10 mouse cellular contexts compared by ENCODE assay signal in genomic region chr1:162207708-162208043, GRCm38 (mm10).
A peak's percentile ranks its signal among the peaks of the same experiment; 100 is the strongest.
DNase-seq lines count a peak whose midpoint lies in the region; ATAC-seq and TF ChIP-seq lines count a peak whose summit lies in the region.
"Had no signal": no experiment of that assay in that cellular context is flagged by ENCODE, and none has a peak within 500 bp of the region (broad histone marks: within the 10 kb centered on the region; RNA-seq: fewer than 3 reads in every experiment).

No protein-coding gene starts in this region.

- no peak overlapping the region for H3K4me2 ChIP-seq in hindbrain, embryonic 12.5 days (replicated peaks)
- no peak overlapping the region for H3K4me2 ChIP-seq in hindbrain, embryonic 13.5 days
- peak overlapping the region; percentile 72 for H3K4me2 ChIP-seq in CH12.LX (ENCODE audit: insufficient read depth, low read depth, poor library complexity, severe bottlenecking)
- peak overlapping the region; percentile 41 for H3K4me2 ChIP-seq in limb, embryonic 14.5 days (replicated peaks; ENCODE audit: low read depth, low read length, severe bottlenecking)

- H3K27me3 ChIP-seq in hindbrain, embryonic 12.5 days = peaks cover 19% of the 10 kb centered on the region
- H3K27me3 ChIP-seq in hindbrain, embryonic 13.5 days = peaks cover 20% of the 10 kb centered on the region
- H3K27me3 ChIP-seq in CH12.LX (replicated peaks) = no peaks in the 10 kb centered on the region
- no peaks in the 10 kb centered on the region for H3K27me3 ChIP-seq in limb, embryonic 14.5 days (ENCODE audit: control insufficient read depth, insufficient read depth, low read length)

- no peak for TF ChIP-seq CTCF in CH12.LX (conservative IDR thresholded peaks at IDR 0.05 in 1 of 2, IDR thresholded peaks at IDR 0.05 in 1 of 2; ENCODE audit: low read depth in 2 of 2, low read length in 2 of 2)

- no peak for ATAC-seq in hindbrain, embryonic 12.5 days (ENCODE audit: low FRiP score)
- ATAC-seq in hindbrain, embryonic 13.5 days (ENCODE audit: low FRiP score) = no peak
- no peak; the same call in 1 of the 2 replicates for ATAC-seq in limb, embryonic 14.5 days (ENCODE audit: low FRiP score, low read depth)

- H3K79me2 ChIP-seq in CH12.LX (replicated peaks; ENCODE audit: control insufficient read depth, extremely low read depth, insufficient read depth, poor library complexity, severe bottlenecking) = no peaks in the 10 kb centered on the region

- H3K36me3 ChIP-seq in hindbrain, embryonic 12.5 days = no peaks in the 10 kb centered on the region
- no peaks in the 10 kb centered on the region for H3K36me3 ChIP-seq in hindbrain, embryonic 13.5 days
- no peaks in the 10 kb centered on the region for H3K36me3 ChIP-seq in CH12.LX (replicated peaks in 1 of 2; ENCODE audit: control insufficient read depth in 1 of 2, insufficient read depth in 1 of 2, low read length in 1 of 2)
- no peaks in the 10 kb centered on the region for H3K36me3 ChIP-seq in limb, embryonic 14.5 days (ENCODE audit: control insufficient read depth, insufficient read depth, low read length)
- H3K36me3 ChIP-seq: G1E had no signal

- no peak for TF ChIP-seq RAD21 in CH12.LX (IDR thresholded peaks at IDR 0.05; ENCODE audit: low read depth, low read length)

- peaks cover 23% of the 10 kb centered on the region for H3K4me1 ChIP-seq in hindbrain, embryonic 12.5 days
- peaks cover 16% of the 10 kb centered on the region for H3K4me1 ChIP-seq in hindbrain, embryonic 13.5 days (replicated peaks)
- H3K4me1 ChIP-seq in CH12.LX (ENCODE audit: control insufficient read depth in 1 of 2, insufficient read depth in 2 of 2) = peaks cover 0 to 27% of the 10 kb centered on the region in 2 experiments; a peak in 2 of 4 replicates
- H3K4me1 ChIP-seq in brown adipose tissue, adult 24 weeks (ENCODE audit: control insufficient read depth, insufficient read depth, insufficient read length, low read length) = 0 out of 2 replicates have a peak, but pooled peaks cover 3% of the 10 kb centered on the region
- peaks cover 53% of the 10 kb centered on the region for H3K4me1 ChIP-seq in limb, embryonic 14.5 days (ENCODE audit: control insufficient read depth, insufficient read depth, low read length)

- H3K4me3 ChIP-seq in hindbrain, embryonic 12.5 days = no peak overlapping the region
- H3K4me3 ChIP-seq in hindbrain, embryonic 13.5 days = no peak overlapping the region
- H3K4me3 ChIP-seq in CH12.LX (replicated peaks in 1 of 3; ENCODE audit: low read depth in 2 of 3, low read length in 2 of 3, poor library complexity in 1 of 3) = peak overlapping the region in 1 of 3 experiments; percentile 30
- peak overlapping the region; percentile 51 for H3K4me3 ChIP-seq in brown adipose tissue, adult 24 weeks (ENCODE audit: insufficient read depth, low read depth, low read length)
- peak overlapping the region; percentile 13 for H3K4me3 ChIP-seq in limb, embryonic 14.5 days (replicated peaks; ENCODE audit: low read length)

- H3K9me3 ChIP-seq in hindbrain, embryonic 12.5 days (replicated peaks) = no peaks in the 10 kb centered on the region
- H3K9me3 ChIP-seq in hindbrain, embryonic 13.5 days = no peaks in the 10 kb centered on the region
- no peaks in the 10 kb centered on the region for H3K9me3 ChIP-seq in CH12.LX (replicated peaks; ENCODE audit: low read length)
- no peaks in the 10 kb centered on the region for H3K9me3 ChIP-seq in limb, embryonic 14.5 days (ENCODE audit: control insufficient read depth, low read length)
- H3K9me3 ChIP-seq: G1E had no signal

- in situ Hi-C loops in CH12.LX (cut with MboI; ENCODE audit: low pct_ligation_motif_present, low pct_unique_long_range_greater_than_20kb, low sequenced_read_pairs) = no loop called here

- WGBS in hindbrain, embryonic 12.5 days = 51% methylated on average over 7 of the region's 7 CpGs
- WGBS in hindbrain, embryonic 13.5 days = 67% methylated on average over 7 of the region's 7 CpGs
- 15% methylated on average over 7 of the region's 7 CpGs for WGBS in limb, embryonic 14.5 days

- H3K9ac ChIP-seq in hindbrain, embryonic 12.5 days = no peak overlapping the region
- no peak overlapping the region for H3K9ac ChIP-seq in hindbrain, embryonic 13.5 days
- H3K9ac ChIP-seq in CH12.LX (ENCODE audit: insufficient read depth, low read depth) = peak overlapping the region; percentile 37
- H3K9ac ChIP-seq in limb, embryonic 14.5 days (ENCODE audit: low read depth, low read length, severe bottlenecking) = peak overlapping the region; percentile 43

- TF ChIP-seq EP300 in CH12.LX (IDR thresholded peaks at IDR 0.05; ENCODE audit: low read length) = no peak

- dilution Hi-C loops in CH12.LX (cut with MboI; ENCODE audit: extremely low pct_ligation_motif_present, extremely low pct_unique_long_range_greater_than_20kb, low sequenced_read_pairs) = no loop called here

- TF ChIP-seq POLR2A in CH12.LX (IDR thresholded peaks at IDR 0.05; ENCODE audit: low read depth, low read length) = no peak; the same call in 1 of the 2 replicates
- TF ChIP-seq POLR2A in limb, embryonic 14.5 days (IDR thresholded peaks at IDR 0.05; ENCODE audit: borderline replicate concordance, extremely low read depth, insufficient read depth, insufficient read length) = no peak

- no peak for DNase-seq in CH12.LX (ENCODE audit: extremely low read depth)
- DNase-seq in limb, embryonic 14.5 days (ENCODE audit: low spot score) = no peak
- no peak for DNase-seq in testis, postnatal 14 days (ENCODE audit: low spot score)
- DNase-seq in thymus, postnatal 25 days = no peak
- DNase-seq: adrenal gland, postnatal 14 days; lung, adult 2 months had no signal

- H3K27ac ChIP-seq in hindbrain, embryonic 12.5 days = peak overlapping the region; percentile 44; the same call in 1 of the 2 replicates
- H3K27ac ChIP-seq in hindbrain, embryonic 13.5 days = no peak overlapping the region
- no peak overlapping the region for H3K27ac ChIP-seq in CH12.LX (ENCODE audit: insufficient read depth, low read depth)
- H3K27ac ChIP-seq in brown adipose tissue, adult 24 weeks (replicated peaks; ENCODE audit: low read depth, low read length) = no peak overlapping the region
- peak overlapping the region; percentile 91 for H3K27ac ChIP-seq in limb, embryonic 14.5 days (replicated peaks; ENCODE audit: low read depth, low read length)

TF ChIP-seq in CH12.LX, 34 proteins besides CTCF, POLR2A, EP300 and RAD21:
- no peak for TF ChIP-seq ZNF384 (IDR thresholded peaks at IDR 0.05; ENCODE audit: low read depth, low read length)
- no peak for TF ChIP-seq POLR2AphosphoS2 (IDR thresholded peaks at IDR 0.05; ENCODE audit: low read depth, low read length)
- peak; percentile 61; the same call in 1 of the 2 replicates for TF ChIP-seq SIN3A (IDR thresholded peaks at IDR 0.05; ENCODE audit: low read length)
- no peak for TF ChIP-seq PAX5 (IDR thresholded peaks at IDR 0.05; ENCODE audit: low read length)
- no peak; the same call in 1 of the 2 replicates for TF ChIP-seq CHD1 (IDR thresholded peaks at IDR 0.05; ENCODE audit: low read depth, low read length)
- 0 out of 2 replicates have a peak, but pooled peaks have one; percentile 47 for TF ChIP-seq UBTF (IDR thresholded peaks at IDR 0.05; ENCODE audit: low read depth, low read length)
- no peak for TF ChIP-seq IRF4 (IDR thresholded peaks at IDR 0.05; ENCODE audit: low read depth, low read length)
- TF ChIP-seq MAZ (IDR thresholded peaks at IDR 0.05; ENCODE audit: low read depth, low read length) = no peak; the same call in 1 of the 2 replicates
- TF ChIP-seq ETS1 (conservative IDR thresholded peaks at IDR 0.05; ENCODE audit: low read depth, low read length) = no peak
- TF ChIP-seq MEF2A (IDR thresholded peaks at IDR 0.05; ENCODE audit: borderline replicate concordance, low read depth, low read length) = no peak
- TF ChIP-seq NELFE (IDR thresholded peaks at IDR 0.05; ENCODE audit: low read depth, low read length) = 0 out of 2 replicates have a peak, but pooled peaks have one; percentile 4

Comparison
In these comparisons a context has a peak if more than half of its experiments do, and no peak if none do; other contexts are left out.
1. H3K27ac ChIP-seq: peak in hindbrain, embryonic 12.5 days (single experiment) and limb, embryonic 14.5 days (single experiment); none in hindbrain, embryonic 13.5 days (single experiment), CH12.LX (single experiment) and brown adipose tissue, adult 24 weeks (single experiment).
2. H3K4me2 ChIP-seq: peak in CH12.LX (single experiment) and limb, embryonic 14.5 days (single experiment); none in hindbrain, embryonic 12.5 days (single experiment) and hindbrain, embryonic 13.5 days (single experiment).
3. H3K4me3 ChIP-seq: peak in brown adipose tissue, adult 24 weeks (single experiment) and limb, embryonic 14.5 days (single experiment); none in hindbrain, embryonic 12.5 days (single experiment) and hindbrain, embryonic 13.5 days (single experiment).
4. H3K9ac ChIP-seq: peak in CH12.LX (single experiment) and limb, embryonic 14.5 days (single experiment); none in hindbrain, embryonic 12.5 days (single experiment) and hindbrain, embryonic 13.5 days (single experiment).